Mouse (Mus musculus) bone marrow macrophage, adult 2 months (primary cell): Measurements from ENCODE around the gene Itpr1. TPM values are rescaled to one million over a fixed set of nuclear protein-coding genes. Genes with fewer than 3 reads are reported as not detected.
A peak's percentile ranks its signal among the peaks of the same experiment; 100 is the strongest.

Experiments
- H3K27ac ChIP-seq: 2 replicates; pipeline ENCODE4 v1.5.1; 2012; ENCODE audit warnings: low read depth, low read length; ENCODE audit not compliant: insufficient read depth
- H3K4me1 ChIP-seq: 2 replicates; pipeline ENCODE4 v1.6.1; 2012; ENCODE audit warnings: low read length; ENCODE audit not compliant: control insufficient read depth, insufficient read depth
- H3K4me3 ChIP-seq: 2 replicates; pipeline ENCODE4 v1.5.1; 2012; ENCODE audit warnings: mild to moderate bottlenecking, low read length, moderate library complexity; ENCODE audit not compliant: insufficient read depth
- CTCF ChIP-seq: IDR thresholded peaks from 2 replicates; pipeline ENCODE4 v1.5.1; 2012; ENCODE audit warnings: low read depth, mild to moderate bottlenecking, low read length, moderate library complexity
- POLR2A ChIP-seq: IDR thresholded peaks from 2 replicates; pipeline ENCODE4 v1.6.1; 2012; ENCODE audit warnings: mild to moderate bottlenecking, low read depth, low read length, borderline replicate concordance
- polyA plus RNA-seq: library from polyadenylated mRNA; stranded (reverse); fragments of >200 nt; gene quantifications from 2 replicates; pipeline ENCODE4 v1.2.4, GENCODE M21; 2012; ENCODE audit not compliant: missing spikeins, insufficient read depth, insufficient read length

Itpr1 gene
- polyA plus RNA-seq, 1 experiment, result 10.9 TPM

- TF ChIP-seq CTCF, result no peak
- no peak for TF ChIP-seq POLR2A
Observed at GRCm38 (mm10) chr6:108239056-108239455, 26.2 kb downstream of the Itpr1 start.

GRCm38 (mm10) chr6:108240004-108240403 is 27.1 kb downstream of the Itpr1 start:
- H3K4me3 ChIP-seq, result no peak overlapping the region
- H3K27ac ChIP-seq, result no peak overlapping the region
- peaks cover 3% of the 10 kb centered on the region for H3K4me1 ChIP-seq
- TF ChIP-seq CTCF (no peak), POLR2A (no peak)

More at GRCm38 (mm10) chr6:108239056-108239455, 26.2 kb downstream of the Itpr1 start:
- Histone ChIP-seq H3K27ac (no peak overlapping the region), H3K4me1 (peaks cover 3% of the 10 kb centered on the region), H3K4me3 (no peak overlapping the region)

- Histone ChIP-seq H3K4me1 (peaks cover 5% of the 10 kb centered on the region), H3K27ac (no peak overlapping the region), H3K4me3 (no peak overlapping the region)
- TF ChIP-seq CTCF (no peak), POLR2A (no peak)
Observed at GRCm38 (mm10) chr6:108240754-108241153, 27.9 kb downstream of the Itpr1 start.

- Histone ChIP-seq H3K4me1 (peaks cover 37% of the 10 kb centered on the region), H3K4me3 (no peak overlapping the region), H3K27ac (no peak overlapping the region)
- TF ChIP-seq POLR2A (no peak), CTCF (no peak)
Observed at GRCm38 (mm10) chr6:108244571-108244970, 31.7 kb downstream of the Itpr1 start.

GRCm38 (mm10) chr6:108246369-108247085 is 33.6 kb downstream of the Itpr1 start:
- H3K27ac ChIP-seq, result peak overlapping the region; percentile 14
- H3K4me1 ChIP-seq, result peaks cover 37% of the 10 kb centered on the region
- no peak overlapping the region for H3K4me3 ChIP-seq
- no peak for TF ChIP-seq POLR2A
- TF ChIP-seq CTCF, result no peak

GRCm38 (mm10) chr6:108247211-108247610 is 34.3 kb downstream of the Itpr1 start:
- Histone ChIP-seq H3K4me3 (no peak overlapping the region), H3K4me1 (peaks cover 37% of the 10 kb centered on the region), H3K27ac (peak overlapping the region; percentile 14)
- TF ChIP-seq CTCF (no peak), POLR2A (no peak)

- Histone ChIP-seq H3K4me3 (no peak overlapping the region), H3K27ac (no peak overlapping the region), H3K4me1 (peaks cover 37% of the 10 kb centered on the region)
- TF ChIP-seq CTCF (no peak), POLR2A (no peak)
Observed at GRCm38 (mm10) chr6:108248519-108248918, 35.6 kb downstream of the Itpr1 start.

- no peak overlapping the region for H3K27ac ChIP-seq
- H3K4me1 ChIP-seq, result peaks cover 37% of the 10 kb centered on the region
- TF ChIP-seq CTCF (no peak), POLR2A (no peak)
- no peak overlapping the region for H3K4me3 ChIP-seq
Observed at GRCm38 (mm10) chr6:108249031-108249917, 36.4 kb downstream of the Itpr1 start.

GRCm38 (mm10) chr6:108249918-108250225 is 37.0 kb downstream of the Itpr1 start:
- no peak for TF ChIP-seq POLR2A
- no peak for TF ChIP-seq CTCF
- H3K27ac ChIP-seq, result no peak overlapping the region
- no peak overlapping the region for H3K4me3 ChIP-seq
- H3K4me1 ChIP-seq, result peaks cover 37% of the 10 kb centered on the region

- Histone ChIP-seq H3K4me3 (no peak overlapping the region), H3K27ac (no peak overlapping the region), H3K4me1 (peaks cover 37% of the 10 kb centered on the region)
- TF ChIP-seq CTCF, result no peak
Observed at GRCm38 (mm10) chr6:108250416-108250815, 37.5 kb downstream of the Itpr1 start.
